Mouse (Mus musculus) mouse embryonic stem cell (cell line): ENCODE results near the gene Gse1.

Source experiments
- in situ Hi-C, 2 experiments: fragments of 300-500 bp; cut with MboI; formaldehyde crosslinking; loops; 1 replicate in 1 of 2; 3 replicates in 1 of 2; pipeline ENCODE4 v1.14.3; 2019 to 2020; ENCODE audit warnings: low sequenced_read_pairs in 2 of 2, low pct_unique_long_range_greater_than_20kb in 1 of 2, mixed read lengths in 1 of 2; ENCODE audit not compliant: unreplicated experiment in 1 of 2

Gene Gse1

DNA sequence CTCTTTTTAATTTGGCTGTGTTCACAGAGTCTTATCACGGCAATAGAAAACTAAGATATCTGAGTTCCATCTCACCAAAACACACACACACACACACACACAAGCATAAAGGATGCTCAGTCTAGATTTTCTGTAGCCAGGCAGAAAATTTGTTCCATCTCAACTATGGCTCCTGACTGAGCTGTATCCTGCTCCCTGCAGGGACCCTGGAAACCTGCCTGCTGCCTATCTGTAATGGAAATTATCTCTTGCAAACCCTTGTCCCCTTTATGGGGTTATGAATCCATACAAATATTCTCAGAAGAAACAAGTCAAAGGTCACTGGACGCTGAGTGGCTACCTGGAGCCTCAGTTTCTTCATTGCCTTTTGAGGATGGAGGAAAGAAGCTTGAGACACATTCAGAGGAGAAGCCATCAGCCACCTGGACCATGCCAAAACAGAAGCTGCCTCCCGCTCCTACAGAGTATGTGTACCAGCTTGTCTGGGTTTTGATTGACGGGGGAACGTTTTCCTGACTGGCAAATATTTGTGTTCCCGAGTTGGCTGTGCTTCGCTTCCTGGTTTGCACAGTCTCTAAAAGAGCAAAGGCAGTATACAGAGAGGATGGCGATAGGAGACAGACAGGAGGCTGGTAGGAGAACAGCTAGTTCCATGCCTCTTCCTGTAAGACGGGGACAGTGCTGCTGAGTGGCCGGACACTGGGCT is 363.5 kb downstream of the Gse1 start:
- in situ Hi-C loops, result no loop called here

GRCm38 (mm10) chr8:120594571-120594970 is 366.3 kb downstream of the Gse1 start:
- in situ Hi-C loops, result no loop called here

GRCm38 (mm10) chr8:120595963-120596362 is 367.7 kb downstream of the Gse1 start:
- in situ Hi-C loops, result no loop called here

- in situ Hi-C loops, result no loop called here
These were observed 370.3 kb downstream of the Gse1 start for GRCm38 (mm10) chr8:120598579-120598978.

DNA sequence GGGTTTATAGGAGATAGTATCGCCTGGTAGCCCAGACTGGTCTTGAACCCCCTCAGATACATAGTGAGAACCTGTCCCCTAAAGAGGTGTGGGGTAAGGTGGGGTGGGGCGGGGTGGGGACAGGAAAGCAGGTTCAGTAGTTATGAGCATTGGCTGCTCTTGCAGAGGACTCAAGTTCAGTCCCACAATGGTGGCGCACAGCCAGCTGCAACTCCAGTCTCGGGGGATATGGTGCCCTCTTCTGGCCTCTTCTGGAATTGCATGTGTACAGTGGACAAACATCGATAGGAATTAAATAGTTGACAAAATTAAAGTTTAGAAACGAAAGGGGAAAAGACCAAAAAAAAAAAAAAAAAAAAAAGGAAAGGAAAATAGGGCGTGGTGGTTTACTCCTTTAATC is 371.2 kb downstream of the Gse1 start:
- in situ Hi-C loops, result no loop called here

- in situ Hi-C loops, result no loop called here
These were observed 374.4 kb downstream of the Gse1 start for GRCm38 (mm10) chr8:120602672-120603071.

GRCm38 (mm10) chr8:120607460-120607859 is 379.2 kb downstream of the Gse1 start:
- in situ Hi-C loops, result no loop called here

DNA sequence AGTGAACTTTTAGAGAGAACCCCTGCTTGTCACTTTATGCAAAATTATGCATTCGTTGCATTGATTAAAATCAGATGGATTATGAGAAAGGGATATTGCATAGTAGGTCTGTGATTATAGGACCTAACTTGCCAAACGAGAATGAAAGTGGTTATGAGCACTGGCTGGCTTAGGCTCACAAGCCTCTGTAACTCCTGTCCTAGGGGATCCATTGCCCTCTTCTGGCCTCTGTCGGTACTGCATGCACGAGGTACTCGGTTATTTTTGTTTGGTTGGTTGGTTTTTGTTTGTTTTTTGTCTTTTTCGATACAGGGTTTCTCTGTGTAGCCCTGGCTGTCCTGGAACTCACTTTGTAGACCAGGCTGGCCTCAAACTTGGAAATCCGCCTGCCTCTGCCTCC is 379.6 kb downstream of the Gse1 start:
- in situ Hi-C loops, result no loop called here

DNA sequence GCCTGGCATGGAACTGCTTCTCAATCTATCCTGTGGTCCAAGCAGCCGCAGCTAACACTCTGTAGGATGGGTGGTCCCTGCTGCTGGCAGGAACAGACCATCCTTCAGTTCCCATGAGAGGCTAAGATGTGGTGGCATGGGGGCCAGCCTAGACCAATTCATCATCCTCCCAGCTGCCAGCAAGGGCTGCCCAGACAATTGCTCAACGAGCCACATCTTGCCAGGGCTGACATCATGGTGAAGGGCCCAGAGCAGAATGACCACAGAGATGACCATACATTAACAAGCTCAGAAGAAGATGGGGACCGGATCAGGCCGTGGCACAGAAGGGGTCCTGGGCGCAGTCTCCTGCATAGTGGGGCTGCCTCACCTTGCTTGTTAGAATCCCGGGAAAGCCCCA is 382.6 kb downstream of the Gse1 start:
- in situ Hi-C loops, result loop anchor here in 1 of 2 experiments (5.0 kb wide), 1 partner anchor 289 kb away; no protein-coding TSS in a partner anchor

- in situ Hi-C loops, result loop anchor here in 1 of 2 experiments (5.0 kb wide), 1 partner anchor 292 kb away; no protein-coding TSS in a partner anchor
These were observed 386.2 kb downstream of the Gse1 start for GRCm38 (mm10) chr8:120614491-120614890.

GRCm38 (mm10) chr8:120616663-120617626 is 388.7 kb downstream of the Gse1 start:
- in situ Hi-C loops, result no loop called here

- in situ Hi-C loops, result no loop called here
These were observed 389.9 kb downstream of the Gse1 start for GRCm38 (mm10) chr8:120618110-120618509.

DNA sequence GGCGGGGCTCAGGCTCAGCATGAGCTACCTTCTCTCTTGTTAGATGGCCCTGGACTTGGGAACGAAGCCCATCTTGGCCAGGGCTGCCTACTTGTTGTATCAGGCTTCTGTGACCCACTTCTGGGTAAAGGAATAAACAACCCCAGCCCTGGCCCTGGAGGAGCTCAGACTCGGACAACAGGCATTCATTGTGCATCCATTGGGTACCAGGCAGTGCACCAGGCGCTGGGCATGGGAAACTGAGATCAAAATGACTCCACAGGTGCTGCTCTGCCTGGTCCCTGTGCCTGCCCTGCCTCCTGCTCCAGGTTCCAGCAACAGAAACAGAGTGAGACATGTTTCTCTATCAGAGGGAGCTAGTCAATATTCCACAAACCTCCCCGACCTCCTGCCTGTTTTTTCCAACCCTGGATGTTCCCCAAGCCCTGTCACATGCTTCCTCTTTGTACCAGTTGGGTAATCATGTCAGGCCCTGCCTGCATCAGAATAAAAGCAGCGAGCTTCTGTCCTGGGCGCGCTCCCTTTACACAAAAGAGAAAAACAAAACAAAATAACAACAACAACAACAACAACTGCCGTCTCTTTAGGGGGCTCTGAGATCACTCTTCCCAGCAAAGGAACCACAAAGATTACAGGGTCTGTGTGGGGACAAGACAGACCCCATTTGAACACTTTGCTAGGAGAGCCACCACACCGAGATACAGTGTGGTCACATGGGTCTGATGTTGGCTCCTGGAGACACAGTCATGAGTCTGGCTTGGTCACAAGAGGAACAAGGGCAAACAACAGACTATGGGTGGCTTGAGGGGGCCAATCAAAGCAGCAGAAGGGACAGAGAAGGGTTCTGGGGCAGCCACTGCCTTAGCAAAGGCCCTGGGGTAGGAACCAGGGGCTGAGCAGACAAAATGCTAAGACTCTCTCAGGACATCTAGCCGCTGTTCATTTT is 391.3 kb downstream of the Gse1 start:
- in situ Hi-C loops, result no loop called here

- in situ Hi-C loops, result no loop called here
These were observed 392.2 kb downstream of the Gse1 start for GRCm38 (mm10) chr8:120620441-120620840.

DNA sequence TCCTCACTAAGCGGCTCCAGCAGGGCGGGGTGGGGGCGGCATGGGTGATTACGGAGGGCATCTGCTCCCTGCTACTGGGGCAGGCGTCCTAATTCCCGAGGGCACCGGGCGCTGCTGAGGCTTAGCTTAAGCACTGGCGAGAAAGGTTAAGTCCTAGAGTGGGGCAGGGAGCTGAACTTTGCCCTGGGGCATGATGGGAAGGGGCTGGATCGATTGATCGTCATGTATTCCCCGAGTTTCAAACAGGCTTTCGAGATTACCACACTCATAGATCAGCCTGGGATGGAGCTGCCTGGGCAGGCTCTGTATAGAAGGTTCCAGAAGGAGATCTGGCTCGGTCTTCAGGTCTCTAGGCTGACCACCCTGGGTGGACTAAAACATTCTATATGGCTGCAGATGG is 393.9 kb downstream of the Gse1 start:
- in situ Hi-C loops, result no loop called here

DNA sequence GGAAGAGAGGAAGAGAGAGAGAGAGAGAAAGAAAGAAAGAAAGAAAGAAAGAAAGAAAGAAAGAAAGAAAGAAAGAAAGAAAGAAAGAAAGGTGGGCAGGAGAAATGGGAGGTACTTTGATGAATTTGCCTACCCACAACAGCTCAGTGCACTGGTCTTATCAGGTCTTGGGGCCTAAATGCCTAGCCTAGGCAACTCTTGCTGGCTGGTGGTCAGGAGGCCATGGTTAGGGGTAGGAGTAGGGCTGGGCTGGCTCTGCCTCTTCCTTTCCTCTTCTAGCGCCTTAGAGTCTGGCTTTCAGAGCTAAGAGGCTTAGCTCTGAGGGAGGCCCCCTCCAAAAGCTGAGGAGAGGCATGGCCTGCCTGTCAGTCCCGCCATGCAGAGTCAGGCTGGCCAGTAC is 395.4 kb downstream of the Gse1 start:
- in situ Hi-C loops, result no loop called here

DNA sequence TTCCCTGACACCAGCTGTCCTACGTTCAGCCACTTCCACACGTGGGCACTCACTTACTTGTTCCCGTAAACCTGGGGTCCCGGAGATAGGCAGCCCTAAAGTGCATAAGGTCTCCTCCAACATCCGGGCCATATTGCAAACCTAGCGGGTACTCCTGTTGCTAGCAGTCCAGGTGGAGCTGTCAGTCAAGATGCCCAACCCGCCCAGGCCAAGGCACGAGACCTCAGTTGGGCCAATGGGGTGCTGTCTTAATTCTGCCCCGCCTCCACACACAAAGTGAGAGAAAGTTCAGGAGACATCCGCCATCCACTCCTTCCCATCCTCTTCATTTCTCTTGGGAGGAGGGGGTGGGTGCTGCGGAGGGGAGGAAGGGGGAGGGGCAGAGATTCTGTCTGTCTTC is 398.2 kb downstream of the Gse1 start:
- in situ Hi-C loops, result no loop called here

DNA sequence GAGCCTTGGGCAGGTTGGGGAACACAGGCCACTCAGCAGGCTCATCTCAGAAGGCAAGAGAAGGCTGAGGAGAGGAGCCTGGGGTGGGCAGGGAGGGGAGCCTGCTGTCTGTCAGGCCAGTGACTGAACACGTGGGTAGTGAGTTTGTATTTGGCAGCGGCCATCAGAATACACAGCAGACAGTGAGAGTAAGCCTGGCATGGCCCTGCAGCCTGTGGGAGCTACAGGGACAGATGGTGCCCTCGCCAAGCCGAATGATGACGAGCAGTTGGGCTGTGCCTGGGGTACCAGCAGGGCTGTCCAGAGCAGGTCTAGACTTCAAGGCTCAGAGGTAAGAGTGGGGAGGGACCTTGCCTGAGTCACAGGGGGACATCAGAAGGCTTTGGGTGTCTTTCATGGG is 399.0 kb downstream of the Gse1 start:
- in situ Hi-C loops, result no loop called here

- in situ Hi-C loops, result no loop called here
These were observed 401.8 kb downstream of the Gse1 start for GRCm38 (mm10) chr8:120630031-120630430.
